Mouse (Mus musculus): ENCODE measurements around the gene Thpo. TPM values are rescaled to one million over a fixed set of nuclear protein-coding genes. Genes with fewer than 3 reads are reported as not detected.

Gene Thpo
- polyA plus RNA-seq (2015; fragmentation: Nextera tagmentation; extraction: Ambion mirVana) = 1.5 TPM in 2 replicates

DNA sequence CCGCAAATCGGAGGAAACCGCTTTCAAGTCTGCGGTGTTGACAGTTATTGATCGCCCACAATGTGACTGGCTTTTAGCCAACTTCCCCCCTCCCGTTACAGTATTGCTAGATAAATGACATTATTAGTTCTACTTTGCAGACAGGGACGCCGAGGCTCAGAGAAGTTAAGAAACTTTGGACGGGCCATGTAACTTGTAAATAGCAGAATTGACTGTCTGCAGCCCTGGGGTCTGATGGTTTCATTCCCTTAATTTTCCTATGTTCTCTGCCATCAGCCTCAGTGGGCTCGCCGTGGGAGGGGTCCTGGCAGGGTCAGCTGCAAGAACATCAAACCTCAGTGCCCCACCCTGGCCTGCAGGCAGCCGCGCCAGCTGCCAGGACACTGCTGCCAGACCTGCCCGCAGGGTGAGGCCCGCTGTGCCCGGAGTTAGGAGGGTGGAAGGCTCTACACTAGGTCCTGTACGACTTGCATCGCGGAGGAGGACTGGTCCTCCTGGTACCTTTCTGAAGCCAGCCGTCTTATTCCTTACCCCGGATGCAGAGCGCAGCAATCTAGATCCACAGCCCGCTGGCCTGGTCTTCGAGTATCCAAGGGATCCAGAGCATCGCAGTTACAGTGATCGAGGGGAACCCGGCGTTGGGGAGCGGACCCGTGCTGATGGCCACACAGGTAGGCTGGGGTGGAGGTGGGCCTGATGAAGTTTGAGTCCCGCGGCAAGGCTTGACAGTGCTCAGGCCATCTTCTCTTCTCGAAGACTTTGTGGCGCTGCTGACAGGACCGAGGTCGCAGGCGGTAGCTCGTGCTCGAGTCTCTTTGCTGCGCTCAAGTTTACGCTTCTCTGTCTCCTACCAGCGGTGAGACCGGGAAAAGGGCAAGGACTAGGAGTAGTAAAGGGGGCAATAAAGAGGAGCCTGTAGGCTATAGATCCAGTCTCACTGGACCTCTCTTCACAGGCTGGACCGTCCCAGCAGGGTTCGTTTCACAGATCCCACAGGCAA, at the start of gene Thpo:
TSS of gene Thpo (minus strand) at position 781 of the 1,000 bp plus-strand sequence.
- no peaks in the 10 kb centered on the region for H3K9me3 ChIP-seq (replicated peaks; ENCODE audit: control insufficient read depth, low read length, poor library complexity, severe bottlenecking)
- 0 out of 2 replicates have a peak, but pooled peaks cover 3% of the 10 kb centered on the region for H3K36me3 ChIP-seq (ENCODE audit: control insufficient read depth, insufficient read depth, low read length)
- H3K27me3 ChIP-seq (ENCODE audit: control insufficient read depth, insufficient read depth, low read depth, low read length) = peaks cover 13% of the 10 kb centered on the region
- H3K9ac ChIP-seq (ENCODE audit: low read depth, low read length) = peak within 1 kb of the TSS; percentile 92
- peaks cover 14% of the 10 kb centered on the region for H3K4me1 ChIP-seq (ENCODE audit: control insufficient read depth, insufficient read depth, low read length)
- 4% methylated on average over 43 of the region's 45 CpGs for WGBS
- peak within 1 kb of the TSS; percentile 73 for H3K27ac ChIP-seq (ENCODE audit: low read length)
- no peak for ATAC-seq
- H3K4me2 ChIP-seq (ENCODE audit: low read length) = peak within 1 kb of the TSS; percentile 95
- H3K4me3 ChIP-seq (ENCODE audit: low read depth, low read length) = peak within 1 kb of the TSS; percentile 86

DNA sequence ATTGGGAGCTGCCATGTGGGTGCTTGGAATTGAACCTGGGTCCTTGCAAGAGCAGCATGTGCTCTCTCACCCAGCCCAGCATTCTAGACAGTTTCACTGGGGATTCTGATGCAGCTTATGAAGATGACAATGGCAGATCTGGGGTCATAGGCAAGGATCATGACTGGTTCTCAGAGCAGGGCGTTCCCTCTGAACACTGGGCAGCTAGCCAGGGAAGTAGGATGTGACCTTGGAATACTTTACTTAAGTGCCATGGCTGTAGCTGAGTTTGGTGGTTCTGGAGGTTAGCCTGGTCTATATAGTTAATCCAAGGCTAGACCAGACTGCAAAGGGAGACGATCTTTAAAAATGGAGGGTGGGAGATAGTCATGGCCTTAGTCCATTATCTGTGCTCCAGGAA, 49.6 kb upstream of the Thpo start:
- 91% methylated on average over 2 of the region's 2 CpGs for WGBS
- Histone ChIP-seq H3K4me1 (ENCODE audit: control insufficient read depth, insufficient read depth, low read length) (no peaks in the 10 kb centered on the region), H3K27me3 (ENCODE audit: control insufficient read depth, insufficient read depth, low read depth, low read length) (no peaks in the 10 kb centered on the region), H3K4me3 (ENCODE audit: low read depth, low read length) (no peak overlapping the region), H3K9me3 (replicated peaks; ENCODE audit: control insufficient read depth, low read length, poor library complexity, severe bottlenecking) (no peaks in the 10 kb centered on the region), H3K9ac (ENCODE audit: low read depth, low read length) (no peak overlapping the region), H3K27ac (ENCODE audit: low read length) (no peak overlapping the region), H3K36me3 (ENCODE audit: control insufficient read depth, insufficient read depth, low read length) (no peaks in the 10 kb centered on the region), H3K4me2 (ENCODE audit: low read length) (no peak overlapping the region)
- ATAC-seq = no peak

DNA sequence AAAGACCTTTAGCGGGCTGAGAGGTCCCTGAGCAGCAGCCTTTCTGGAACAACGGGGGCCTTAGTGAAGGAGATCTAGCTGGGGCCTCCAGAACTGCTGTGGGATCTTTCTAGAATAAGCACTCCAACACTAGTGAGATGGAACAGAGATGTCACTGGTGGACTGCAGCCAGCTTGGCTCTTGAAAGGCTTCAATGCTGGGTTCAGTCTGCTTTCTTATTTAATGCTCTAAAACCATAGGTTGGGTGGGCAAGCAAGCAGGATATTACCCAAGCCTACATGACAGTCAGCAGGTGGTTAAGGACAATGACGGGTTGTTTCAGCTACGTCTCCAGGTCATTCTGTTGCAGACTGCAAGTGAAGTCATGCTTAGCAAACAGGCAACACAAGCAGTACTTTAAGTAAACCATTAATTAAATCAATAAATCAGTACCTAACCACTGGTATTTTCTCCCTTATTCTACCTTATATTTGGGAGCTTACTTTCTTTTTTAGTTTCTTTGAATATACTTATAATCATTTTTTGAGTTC, 46.9 kb upstream of the Thpo start:
- 75% methylated on average over 4 of the region's 4 CpGs for WGBS

DNA sequence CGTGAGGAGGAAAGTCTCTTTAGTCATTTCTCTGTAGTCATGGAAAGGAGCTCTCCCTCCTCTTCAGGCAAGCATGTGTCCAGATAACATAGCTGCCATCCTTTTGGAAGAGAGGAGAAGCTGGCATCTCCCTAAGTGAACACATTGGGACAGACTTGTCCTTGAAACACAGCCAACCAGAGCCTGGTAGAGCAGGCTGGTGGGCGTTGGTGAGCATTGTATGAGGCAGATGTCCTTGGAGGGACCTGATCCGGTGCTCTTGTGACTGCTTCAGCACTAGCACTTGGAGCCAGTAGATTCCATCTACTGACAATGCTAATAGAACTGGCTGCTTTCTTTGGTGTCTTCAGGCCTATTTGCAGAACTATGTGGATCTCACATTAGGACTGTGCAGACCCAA, 45.5 kb upstream of the Thpo start:
- WGBS = 83% methylated on average over 3 of the region's 3 CpGs
- H3K27me3 ChIP-seq (ENCODE audit: control insufficient read depth, insufficient read depth, low read depth, low read length) = no peaks in the 10 kb centered on the region
- no peaks in the 10 kb centered on the region for H3K36me3 ChIP-seq (ENCODE audit: control insufficient read depth, insufficient read depth, low read length)
- no peaks in the 10 kb centered on the region for H3K4me1 ChIP-seq (ENCODE audit: control insufficient read depth, insufficient read depth, low read length)
- no peak for ATAC-seq
- H3K4me3 ChIP-seq (ENCODE audit: low read depth, low read length) = no peak overlapping the region
- no peak overlapping the region for H3K9ac ChIP-seq (ENCODE audit: low read depth, low read length)
- no peak overlapping the region for H3K4me2 ChIP-seq (ENCODE audit: low read length)
- no peaks in the 10 kb centered on the region for H3K9me3 ChIP-seq (replicated peaks; ENCODE audit: control insufficient read depth, low read length, poor library complexity, severe bottlenecking)
- H3K27ac ChIP-seq (ENCODE audit: low read length) = no peak overlapping the region

More for the DNA sequence above, 46.9 kb upstream of the Thpo start:
- H3K9me3 ChIP-seq (replicated peaks; ENCODE audit: control insufficient read depth, low read length, poor library complexity, severe bottlenecking) = no peaks in the 10 kb centered on the region
- no peaks in the 10 kb centered on the region for H3K27me3 ChIP-seq (ENCODE audit: control insufficient read depth, insufficient read depth, low read depth, low read length)
- H3K36me3 ChIP-seq (ENCODE audit: control insufficient read depth, insufficient read depth, low read length) = no peaks in the 10 kb centered on the region
- no peak overlapping the region for H3K27ac ChIP-seq (ENCODE audit: low read length)
- H3K4me2 ChIP-seq (ENCODE audit: low read length) = no peak overlapping the region
- no peaks in the 10 kb centered on the region for H3K4me1 ChIP-seq (ENCODE audit: control insufficient read depth, insufficient read depth, low read length)
- no peak overlapping the region for H3K9ac ChIP-seq (ENCODE audit: low read depth, low read length)
- no peak for ATAC-seq
- no peak overlapping the region for H3K4me3 ChIP-seq (ENCODE audit: low read depth, low read length)

DNA sequence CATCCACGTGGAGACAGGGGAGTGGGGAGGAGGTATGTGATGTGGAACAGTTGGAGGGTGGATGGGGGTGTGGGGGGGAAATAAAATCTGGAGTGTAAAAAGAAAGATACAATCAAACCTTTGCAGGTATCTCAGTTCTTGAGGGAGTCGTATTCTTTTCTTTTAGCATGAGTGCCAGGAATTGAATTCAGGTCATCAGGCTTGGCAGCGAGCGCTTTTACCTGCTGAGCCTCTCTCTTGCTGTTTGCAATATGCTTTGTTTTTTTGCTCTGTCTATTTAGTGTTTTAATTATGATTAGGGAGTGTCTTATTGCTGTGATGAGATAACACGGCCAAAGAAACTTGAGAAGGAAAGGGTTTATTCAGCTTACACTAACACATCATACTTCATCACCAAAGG, 40.7 kb upstream of the Thpo start:
- Histone ChIP-seq H3K4me1 (ENCODE audit: control insufficient read depth, insufficient read depth, low read length) (no peaks in the 10 kb centered on the region), H3K27ac (ENCODE audit: low read length) (no peak overlapping the region), H3K4me2 (ENCODE audit: low read length) (no peak overlapping the region), H3K36me3 (ENCODE audit: control insufficient read depth, insufficient read depth, low read length) (no peaks in the 10 kb centered on the region), H3K27me3 (ENCODE audit: control insufficient read depth, insufficient read depth, low read depth, low read length) (no peaks in the 10 kb centered on the region), H3K4me3 (ENCODE audit: low read depth, low read length) (no peak overlapping the region), H3K9ac (ENCODE audit: low read depth, low read length) (no peak overlapping the region), H3K9me3 (replicated peaks; ENCODE audit: control insufficient read depth, low read length, poor library complexity, severe bottlenecking) (no peaks in the 10 kb centered on the region; the same call in 1 of the 2 replicates)
- no peak for ATAC-seq
- WGBS = 81% methylated on average over 5 of the region's 5 CpGs

DNA sequence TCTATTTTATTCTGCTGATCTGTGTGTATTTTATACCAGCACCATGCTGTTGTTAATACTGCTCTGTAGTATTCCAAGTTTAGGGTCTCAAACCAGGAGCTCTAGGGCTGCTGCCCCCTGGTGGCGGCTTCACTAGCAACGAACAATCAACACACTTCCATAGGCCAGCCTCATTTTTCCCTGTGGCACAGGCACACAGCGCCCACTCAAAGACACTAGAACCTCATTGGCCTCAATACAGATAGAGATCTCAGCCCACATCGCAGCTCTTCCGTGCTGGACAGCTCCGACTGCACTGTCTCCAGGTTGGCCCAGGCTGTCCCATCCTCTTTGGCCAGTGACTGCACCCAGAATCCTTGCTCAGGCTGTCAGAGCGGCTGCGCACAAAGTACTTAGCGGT, 30.9 kb upstream of the Thpo start:
- Histone ChIP-seq H3K4me3 (ENCODE audit: low read depth, low read length) (no peak overlapping the region), H3K9ac (ENCODE audit: low read depth, low read length) (no peak overlapping the region), H3K27me3 (ENCODE audit: control insufficient read depth, insufficient read depth, low read depth, low read length) (no peaks in the 10 kb centered on the region), H3K27ac (ENCODE audit: low read length) (no peak overlapping the region), H3K36me3 (ENCODE audit: control insufficient read depth, insufficient read depth, low read length) (no peaks in the 10 kb centered on the region), H3K4me2 (ENCODE audit: low read length) (no peak overlapping the region), H3K9me3 (replicated peaks; ENCODE audit: control insufficient read depth, low read length, poor library complexity, severe bottlenecking) (no peaks in the 10 kb centered on the region), H3K4me1 (ENCODE audit: control insufficient read depth, insufficient read depth, low read length) (no peaks in the 10 kb centered on the region)
- 52% methylated on average over 9 of the region's 9 CpGs for WGBS
- ATAC-seq = no peak

DNA sequence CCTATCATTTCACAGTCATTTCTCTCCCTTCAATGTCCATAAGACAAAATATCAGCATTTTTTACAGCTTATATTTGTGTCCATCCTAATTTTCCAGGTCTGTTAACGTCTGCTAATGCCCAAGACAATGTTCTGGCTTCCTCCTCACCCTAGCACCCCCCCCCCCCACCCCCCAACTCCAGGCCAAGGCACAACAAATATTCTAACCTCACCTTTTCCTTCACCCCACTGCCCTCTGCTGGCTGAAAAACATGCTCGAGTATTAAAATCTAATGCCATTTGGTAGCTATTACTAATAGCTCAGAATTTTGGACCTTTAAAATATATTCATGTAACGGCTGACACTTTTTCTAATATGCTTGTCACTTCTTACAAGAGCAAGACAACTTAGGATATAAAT, 27.4 kb upstream of the Thpo start:
- no peak for ATAC-seq
- WGBS = 12% methylated on average over 3 of the region's 3 CpGs
- H3K27me3 ChIP-seq (ENCODE audit: control insufficient read depth, insufficient read depth, low read depth, low read length) = no peaks in the 10 kb centered on the region

DNA sequence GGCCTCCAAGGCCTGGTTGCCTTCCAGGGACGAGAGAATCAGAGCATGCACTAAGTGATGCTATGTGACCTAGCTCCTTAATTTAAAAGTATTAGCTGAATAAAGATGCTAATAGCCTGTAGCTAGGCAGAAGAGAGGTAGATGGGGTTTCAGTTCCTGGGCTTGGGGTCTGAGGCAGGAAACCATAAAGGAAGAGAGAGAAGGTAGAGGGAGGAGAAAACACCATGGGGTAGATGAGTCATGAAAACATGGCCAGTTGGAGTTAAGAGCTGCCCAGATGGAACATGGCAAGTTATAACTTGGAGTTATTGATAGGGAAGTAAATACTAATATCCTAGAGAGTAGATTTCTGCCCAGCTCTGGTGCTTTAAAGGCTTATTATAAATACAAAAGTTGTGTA, 23.1 kb upstream of the Thpo start:
- Histone ChIP-seq H3K9ac (ENCODE audit: low read depth, low read length) (no peak overlapping the region), H3K36me3 (ENCODE audit: control insufficient read depth, insufficient read depth, low read length) (no peaks in the 10 kb centered on the region), H3K4me2 (ENCODE audit: low read length) (no peak overlapping the region), H3K27ac (ENCODE audit: low read length) (no peak overlapping the region), H3K9me3 (replicated peaks; ENCODE audit: control insufficient read depth, low read length, poor library complexity, severe bottlenecking) (no peaks in the 10 kb centered on the region), H3K27me3 (ENCODE audit: control insufficient read depth, insufficient read depth, low read depth, low read length) (no peaks in the 10 kb centered on the region), H3K4me1 (ENCODE audit: control insufficient read depth, insufficient read depth, low read length) (no peaks in the 10 kb centered on the region), H3K4me3 (ENCODE audit: low read depth, low read length) (no peak overlapping the region)
- no peak for ATAC-seq
- WGBS = 84% methylated on average over 1 of the region's 1 CpGs

More for the DNA sequence above, 27.4 kb upstream of the Thpo start:
- Histone ChIP-seq H3K9ac (ENCODE audit: low read depth, low read length) (no peak overlapping the region), H3K4me2 (ENCODE audit: low read length) (no peak overlapping the region), H3K9me3 (replicated peaks; ENCODE audit: control insufficient read depth, low read length, poor library complexity, severe bottlenecking) (no peaks in the 10 kb centered on the region), H3K4me1 (ENCODE audit: control insufficient read depth, insufficient read depth, low read length) (no peaks in the 10 kb centered on the region), H3K27ac (ENCODE audit: low read length) (no peak overlapping the region), H3K36me3 (ENCODE audit: control insufficient read depth, insufficient read depth, low read length) (no peaks in the 10 kb centered on the region), H3K4me3 (ENCODE audit: low read depth, low read length) (no peak overlapping the region)

DNA sequence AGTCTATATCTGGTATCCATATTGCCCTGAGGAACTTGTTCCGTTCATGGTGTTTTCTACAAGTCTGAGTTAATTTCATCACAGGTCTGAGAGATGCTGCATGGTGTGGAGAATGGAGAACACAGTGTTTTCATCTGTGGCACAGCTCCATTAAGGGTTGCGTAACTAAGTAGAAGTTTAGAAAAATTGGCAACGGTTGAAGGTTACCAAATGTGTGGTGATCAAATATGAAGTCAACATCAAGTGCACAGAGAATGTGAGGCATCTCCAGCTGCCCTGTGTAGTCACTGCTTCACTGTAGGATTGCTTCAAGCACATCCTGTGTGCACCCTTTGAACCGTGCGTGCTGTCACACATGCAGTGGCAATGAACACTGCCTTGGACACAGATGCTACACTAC, 21.7 kb upstream of the Thpo start:
- Histone ChIP-seq H3K27me3 (ENCODE audit: control insufficient read depth, insufficient read depth, low read depth, low read length) (no peaks in the 10 kb centered on the region), H3K4me1 (ENCODE audit: control insufficient read depth, insufficient read depth, low read length) (no peaks in the 10 kb centered on the region), H3K9ac (ENCODE audit: low read depth, low read length) (no peak overlapping the region), H3K36me3 (ENCODE audit: control insufficient read depth, insufficient read depth, low read length) (no peaks in the 10 kb centered on the region), H3K4me2 (ENCODE audit: low read length) (no peak overlapping the region), H3K27ac (ENCODE audit: low read length) (no peak overlapping the region), H3K4me3 (ENCODE audit: low read depth, low read length) (no peak overlapping the region), H3K9me3 (replicated peaks; ENCODE audit: control insufficient read depth, low read length, poor library complexity, severe bottlenecking) (no peaks in the 10 kb centered on the region)
- 96% methylated on average over 5 of the region's 5 CpGs for WGBS
- ATAC-seq = no peak

All from midbrain, embryonic 16.5 days (tissue).